Mouse (Mus musculus) lung, embryonic 15.5 days (tissue): Measurements from ENCODE around the gene Ephb1. TPM values are rescaled to one million over a fixed set of nuclear protein-coding genes. Genes with fewer than 3 reads are reported as not detected.

Experiments used
- ATAC-seq: fragments of 200-750 bp; cut with Nextera tagmentation; 2 replicates; pipeline ENCODE4 v1.8.0; 2017; ENCODE audit warnings: moderate number of reproducible peaks, borderline replicate concordance; ENCODE audit not compliant: low FRiP score, low TSS enrichment; ENCODE audit errors: extremely low read depth
- H3K27ac ChIP-seq: fragments of 300-500 bp; sonication (generic); 2 replicates; pipeline ENCODE4 v1.5.1; 2015; ENCODE audit warnings: moderate library complexity, mild to moderate bottlenecking, inconsistent platforms
- H3K27me3 ChIP-seq: fragments of 300-500 bp; sonication (generic); 2 replicates; pipeline ENCODE4 v1.6.1; 2015; ENCODE audit warnings: inconsistent platforms
- H3K36me3 ChIP-seq: fragments of 300-500 bp; sonication (generic); 2 replicates; pipeline ENCODE4 v1.6.1; 2015; ENCODE audit warnings: inconsistent platforms
- H3K4me1 ChIP-seq: fragments of 300-500 bp; sonication (generic); 2 replicates; pipeline ENCODE4 v1.6.1; 2015; ENCODE audit warnings: inconsistent platforms
- H3K4me2 ChIP-seq: fragments of 300-500 bp; sonication (generic); 2 replicates; pipeline ENCODE4 v1.6.1; 2015; ENCODE audit warnings: inconsistent platforms, mild to moderate bottlenecking, moderate library complexity
- H3K4me3 ChIP-seq: fragments of 300-500 bp; sonication (generic); 2 replicates; pipeline ENCODE4 v1.5.1; 2015; ENCODE audit warnings: mild to moderate bottlenecking, inconsistent platforms
- H3K9ac ChIP-seq: fragments of 300-500 bp; sonication (generic); 2 replicates; pipeline ENCODE4 v1.6.1; 2015; ENCODE audit warnings: inconsistent platforms
- H3K9me3 ChIP-seq: fragments of 300-500 bp; sonication (generic); 2 replicates; pipeline ENCODE4 v1.6.1; 2016; ENCODE audit warnings: inconsistent platforms
- WGBS: fragments of 180-500 bp; shearing (Covaris S2); methylation state at CpG from one replicate; pipeline ENCODE4 v1.1.7; 2015; 5-methylcytosine and 5-hydroxymethylcytosine counted together
- polyA plus RNA-seq: library from polyadenylated mRNA; unstranded; fragments of >200 nt; fragmentation: Nextera tagmentation; extraction: Ambion mirVana; gene quantifications from 2 replicates; pipeline ENCODE4 v1.2.1, GENCODE M21; 2015

The Ephb1 gene
- polyA plus RNA-seq, 1 experiment from 2014 or later, result 1.8 TPM

GRCm38 (mm10) chr9:102075539-102075938 is 279.0 kb downstream of the Ephb1 start:
- H3K4me2 ChIP-seq, result no peak overlapping the region
- WGBS, result 60% methylated on average over 4 of the region's 4 CpGs
- no peak overlapping the region for H3K27ac ChIP-seq
- H3K9ac ChIP-seq, result no peak overlapping the region
- no peak for ATAC-seq
- H3K36me3 ChIP-seq, result no peaks in the 10 kb centered on the region
- H3K27me3 ChIP-seq, result no peaks in the 10 kb centered on the region
- no peak overlapping the region for H3K4me3 ChIP-seq
- H3K9me3 ChIP-seq, result no peaks in the 10 kb centered on the region
- no peaks in the 10 kb centered on the region for H3K4me1 ChIP-seq

GRCm38 (mm10) chr9:102073404-102073803 is 281.1 kb downstream of the Ephb1 start:
- Histone ChIP-seq H3K36me3 (no peaks in the 10 kb centered on the region), H3K4me1 (no peaks in the 10 kb centered on the region), H3K27ac (no peak overlapping the region), H3K9me3 (no peaks in the 10 kb centered on the region), H3K4me2 (no peak overlapping the region), H3K27me3 (no peaks in the 10 kb centered on the region; the same call in 1 of the 2 replicates), H3K9ac (no peak overlapping the region), H3K4me3 (no peak overlapping the region)
- WGBS, result 74% methylated on average over 5 of the region's 5 CpGs
- no peak for ATAC-seq

GRCm38 (mm10) chr9:102069151-102069882 is 285.2 kb downstream of the Ephb1 start:
- Histone ChIP-seq H3K4me1 (no peaks in the 10 kb centered on the region), H3K36me3 (no peaks in the 10 kb centered on the region), H3K4me2 (no peak overlapping the region), H3K9me3 (no peaks in the 10 kb centered on the region), H3K27ac (no peak overlapping the region), H3K27me3 (no peaks in the 10 kb centered on the region; the same call in 1 of the 2 replicates), H3K4me3 (no peak overlapping the region), H3K9ac (no peak overlapping the region)
- no peak for ATAC-seq
- 64% methylated on average over 3 of the region's 3 CpGs for WGBS

GRCm38 (mm10) chr9:102066601-102067000 is 287.9 kb downstream of the Ephb1 start:
- no peak overlapping the region for H3K27ac ChIP-seq
- 61% methylated on average over 10 of the region's 10 CpGs for WGBS
- ATAC-seq, result no peak

GRCm38 (mm10) chr9:102045886-102046285 is 308.6 kb downstream of the Ephb1 start:
- Histone ChIP-seq H3K36me3 (no peaks in the 10 kb centered on the region), H3K4me2 (no peak overlapping the region), H3K27ac (no peak overlapping the region), H3K9me3 (no peaks in the 10 kb centered on the region), H3K4me1 (no peaks in the 10 kb centered on the region), H3K9ac (no peak overlapping the region), H3K27me3 (no peaks in the 10 kb centered on the region), H3K4me3 (no peak overlapping the region)
- ATAC-seq, result no peak
- 13% methylated on average over 2 of the region's 2 CpGs for WGBS

More at GRCm38 (mm10) chr9:102066601-102067000, 287.9 kb downstream of the Ephb1 start:
- no peaks in the 10 kb centered on the region for H3K36me3 ChIP-seq
- H3K4me2 ChIP-seq, result no peak overlapping the region
- no peak overlapping the region for H3K4me3 ChIP-seq
- no peak overlapping the region for H3K9ac ChIP-seq
- no peaks in the 10 kb centered on the region; the same call in 1 of the 2 replicates for H3K27me3 ChIP-seq
- H3K4me1 ChIP-seq, result no peaks in the 10 kb centered on the region
- H3K9me3 ChIP-seq, result no peaks in the 10 kb centered on the region

GRCm38 (mm10) chr9:102045111-102045861 is 309.2 kb downstream of the Ephb1 start:
- H3K4me1 ChIP-seq, result no peaks in the 10 kb centered on the region
- H3K9ac ChIP-seq, result no peak overlapping the region
- no peaks in the 10 kb centered on the region for H3K27me3 ChIP-seq
- H3K27ac ChIP-seq, result no peak overlapping the region
- no peak overlapping the region for H3K4me2 ChIP-seq
- no peak for ATAC-seq
- no peak overlapping the region for H3K4me3 ChIP-seq
- H3K9me3 ChIP-seq, result no peaks in the 10 kb centered on the region
- WGBS, result 36% methylated on average over 8 of the region's 8 CpGs
- H3K36me3 ChIP-seq, result no peaks in the 10 kb centered on the region

GRCm38 (mm10) chr9:102039011-102039733 is 315.3 kb downstream of the Ephb1 start:
- H3K27me3 ChIP-seq, result no peaks in the 10 kb centered on the region
- 50% methylated on average over 6 of the region's 6 CpGs for WGBS
- H3K4me2 ChIP-seq, result no peak overlapping the region
- no peak overlapping the region for H3K4me3 ChIP-seq
- H3K9me3 ChIP-seq, result no peaks in the 10 kb centered on the region
- no peak overlapping the region for H3K27ac ChIP-seq
- no peak for ATAC-seq
- H3K4me1 ChIP-seq, result no peaks in the 10 kb centered on the region
- no peak overlapping the region for H3K9ac ChIP-seq
- no peaks in the 10 kb centered on the region for H3K36me3 ChIP-seq

- no peaks in the 10 kb centered on the region for H3K36me3 ChIP-seq
- H3K4me1 ChIP-seq, result no peaks in the 10 kb centered on the region
- no peak overlapping the region for H3K4me3 ChIP-seq
- H3K9me3 ChIP-seq, result no peaks in the 10 kb centered on the region
- 65% methylated on average over 5 of the region's 5 CpGs for WGBS
- H3K9ac ChIP-seq, result no peak overlapping the region
- ATAC-seq, result no peak
- no peak overlapping the region for H3K4me2 ChIP-seq
- no peak overlapping the region for H3K27ac ChIP-seq
- H3K27me3 ChIP-seq, result no peaks in the 10 kb centered on the region
Observed at GRCm38 (mm10) chr9:102036132-102036531, 318.4 kb downstream of the Ephb1 start.

- Histone ChIP-seq H3K4me2 (no peak overlapping the region), H3K4me3 (no peak overlapping the region)
- 69% methylated on average over 5 of the region's 5 CpGs for WGBS
Observed at GRCm38 (mm10) chr9:102033231-102033630, 321.3 kb downstream of the Ephb1 start.

GRCm38 (mm10) chr9:102032376-102032775 is 322.1 kb downstream of the Ephb1 start:
- no peaks in the 10 kb centered on the region for H3K27me3 ChIP-seq
- no peaks in the 10 kb centered on the region for H3K36me3 ChIP-seq
- no peak overlapping the region for H3K4me3 ChIP-seq
- 67% methylated on average over 8 of the region's 8 CpGs for WGBS
- ATAC-seq, result no peak
- no peak overlapping the region for H3K9ac ChIP-seq
- no peak overlapping the region for H3K4me2 ChIP-seq
- no peaks in the 10 kb centered on the region for H3K4me1 ChIP-seq
- no peak overlapping the region for H3K27ac ChIP-seq
- no peaks in the 10 kb centered on the region for H3K9me3 ChIP-seq

More at GRCm38 (mm10) chr9:102033231-102033630, 321.3 kb downstream of the Ephb1 start:
- Histone ChIP-seq H3K9ac (no peak overlapping the region), H3K36me3 (no peaks in the 10 kb centered on the region), H3K9me3 (no peaks in the 10 kb centered on the region), H3K4me1 (no peaks in the 10 kb centered on the region), H3K27me3 (no peaks in the 10 kb centered on the region), H3K27ac (no peak overlapping the region)
- ATAC-seq, result no peak

- 84% methylated on average over 7 of the region's 7 CpGs for WGBS
- Histone ChIP-seq H3K9me3 (no peaks in the 10 kb centered on the region), H3K27me3 (no peaks in the 10 kb centered on the region), H3K4me1 (no peaks in the 10 kb centered on the region), H3K9ac (no peak overlapping the region), H3K4me3 (no peak overlapping the region), H3K27ac (no peak overlapping the region), H3K36me3 (no peaks in the 10 kb centered on the region), H3K4me2 (no peak overlapping the region)
- no peak for ATAC-seq
Observed at GRCm38 (mm10) chr9:102029661-102030060, 324.8 kb downstream of the Ephb1 start.

- Histone ChIP-seq H3K36me3 (no peaks in the 10 kb centered on the region), H3K4me2 (no peak overlapping the region), H3K9ac (no peak overlapping the region), H3K9me3 (no peaks in the 10 kb centered on the region), H3K4me3 (no peak overlapping the region), H3K27ac (no peak overlapping the region), H3K27me3 (no peaks in the 10 kb centered on the region), H3K4me1 (no peaks in the 10 kb centered on the region)
- WGBS, result 48% methylated on average over 2 of the region's 2 CpGs
- no peak for ATAC-seq
Observed at GRCm38 (mm10) chr9:102026136-102026535, 328.4 kb downstream of the Ephb1 start.
